Mouse (Mus musculus) kidney, embryonic 14.5 days (tissue): Measurements from ENCODE around the gene Ankrd36. TPM values are rescaled to one million over a fixed set of nuclear protein-coding genes. Genes with fewer than 3 reads are reported as not detected.
"Not testable (repeated sequence)": the region's sequence is repeated elsewhere in the genome, so short reads cannot be mapped to it uniquely, and the experiment has no call there.

Source experiments
- ATAC-seq: fragments of 200-750 bp; cut with Nextera tagmentation; 2 replicates; pipeline ENCODE4 v1.8.0; 2017; ENCODE audit warnings: moderate number of reproducible peaks, mild to moderate bottlenecking, moderate TSS enrichment, moderate library complexity; ENCODE audit not compliant: low FRiP score, low TSS enrichment
- H3K27ac ChIP-seq: fragments of 300-500 bp; sonication (generic); 2 replicates; pipeline ENCODE4 v1.5.1; 2014; ENCODE audit warnings: low read depth, mild to moderate bottlenecking, low read length, moderate library complexity, mixed read lengths
- H3K27me3 ChIP-seq: fragments of 300-500 bp; sonication (generic); 2 replicates; pipeline ENCODE4 v1.6.1; 2014; ENCODE audit warnings: mild to moderate bottlenecking, low read length; ENCODE audit not compliant: control insufficient read depth, insufficient read depth
- H3K36me3 ChIP-seq: fragments of 300-500 bp; sonication (generic); 2 replicates; pipeline ENCODE4 v1.6.1; 2014; ENCODE audit warnings: low read length, mixed read lengths; ENCODE audit not compliant: control insufficient read depth, insufficient read depth
- H3K4me1 ChIP-seq: fragments of 300-500 bp; sonication (generic); 2 replicates; pipeline ENCODE4 v1.6.1; 2014; ENCODE audit warnings: low read length, mixed read lengths; ENCODE audit not compliant: control insufficient read depth, insufficient read depth
- H3K4me2 ChIP-seq: fragments of 300-500 bp; sonication (generic); replicated peaks from 2 replicates; pipeline ENCODE4 v1.6.1; 2014; ENCODE audit warnings: low read depth, mild to moderate bottlenecking, low read length
- H3K4me3 ChIP-seq: fragments of 300-500 bp; sonication (generic); 2 replicates; pipeline ENCODE4 v1.5.1; 2014; ENCODE audit warnings: mild to moderate bottlenecking, low read length
- H3K9ac ChIP-seq: fragments of 300-500 bp; sonication (generic); 2 replicates; pipeline ENCODE4 v1.6.1; 2014; ENCODE audit warnings: low read depth, mild to moderate bottlenecking, low read length, moderate library complexity
- H3K9me3 ChIP-seq: fragments of 300-500 bp; sonication (generic); 2 replicates; pipeline ENCODE4 v1.6.1; 2016; ENCODE audit warnings: low read length; ENCODE audit not compliant: control insufficient read depth
- WGBS: fragments of 180-500 bp; shearing (Covaris S2); extraction: QIAGEN DNeasy Blood & Tissue Kit; methylation state at CpG from one replicate; pipeline ENCODE4 v1.1.7; 2014; 5-methylcytosine and 5-hydroxymethylcytosine counted together
- polyA plus RNA-seq: library from polyadenylated mRNA; unstranded; fragments of >200 nt; fragmentation: Nextera tagmentation; extraction: Ambion mirVana; gene quantifications from 2 replicates; pipeline ENCODE4 v1.2.1, GENCODE M21; 2014

The Ankrd36 gene
- polyA plus RNA-seq, 1 experiment from 2014 or later: not detected

DNA sequence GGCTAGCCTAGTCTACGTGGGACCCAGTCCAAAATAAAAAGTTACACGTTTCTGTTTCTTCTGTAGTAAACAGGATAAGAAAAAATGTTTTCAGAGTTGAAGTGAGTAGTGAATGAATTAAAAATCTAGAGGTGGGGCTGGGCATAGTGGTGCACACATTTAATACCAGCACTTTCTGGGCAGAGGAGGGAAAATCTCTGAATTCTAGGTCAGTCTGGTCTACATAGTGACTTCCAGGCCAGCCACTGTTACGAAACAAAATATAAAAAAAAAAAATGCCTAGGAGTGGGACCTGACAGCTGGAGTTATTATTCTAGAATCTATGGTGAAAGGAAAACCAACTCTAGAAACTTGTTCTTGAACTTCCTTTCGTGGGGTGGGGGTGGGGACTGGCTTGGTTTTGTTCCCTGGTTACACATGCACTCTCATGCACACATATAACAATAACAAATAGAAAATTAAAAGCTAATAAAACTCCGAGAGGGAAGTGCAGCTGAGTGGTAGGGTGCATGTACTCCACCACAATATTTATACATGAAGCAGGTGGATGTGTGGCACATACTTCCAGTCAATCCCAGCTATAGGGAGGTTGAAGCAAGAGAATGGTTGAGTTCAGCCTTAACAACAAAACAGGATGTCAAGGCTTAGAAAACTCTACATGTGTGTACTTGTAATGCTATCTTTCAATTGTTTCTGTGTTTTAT is 26.9 kb upstream of the Ankrd36 start:
- Histone ChIP-seq H3K9me3 (no peaks in the 10 kb centered on the region), H3K27ac (no peak overlapping the region), H3K27me3 (no peaks in the 10 kb centered on the region), H3K4me1 (peaks cover 9% of the 10 kb centered on the region), H3K9ac (no peak overlapping the region), H3K36me3 (peaks cover 9% of the 10 kb centered on the region; the same call in 1 of the 2 replicates), H3K4me2 (peak overlapping the region; percentile 81), H3K4me3 (peak overlapping the region; percentile 89)
- WGBS: 54% methylated on average over 5 of the region's 5 CpGs
- ATAC-seq: 0 out of 2 replicates have a peak, but pooled peaks have one; percentile 8

DNA sequence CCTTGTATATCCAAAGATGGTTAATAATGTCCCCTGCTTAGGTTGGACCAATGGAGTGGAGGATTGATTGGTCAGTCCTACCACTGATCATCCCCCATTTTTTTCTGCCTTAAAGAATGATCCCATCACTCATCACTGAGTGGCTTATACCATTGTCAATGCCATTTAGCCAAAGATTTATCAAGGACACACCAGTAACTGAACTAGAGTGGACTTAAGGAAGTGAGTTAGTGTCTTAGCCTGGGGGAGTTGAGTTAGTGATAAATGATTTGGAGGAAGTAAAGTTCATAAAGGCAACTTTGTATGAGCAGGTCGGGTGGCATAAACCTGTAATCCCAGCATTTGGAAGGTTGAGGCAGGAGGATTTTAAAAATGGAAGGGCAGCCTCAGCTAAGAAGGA is 26.2 kb upstream of the Ankrd36 start:
- ATAC-seq: no peak
- H3K4me2 ChIP-seq: no peak overlapping the region
- WGBS: 90% methylated on average over 1 of the region's 1 CpGs

GRCm38 (mm10) chr11:5544709-5545108 is 24.8 kb upstream of the Ankrd36 start:
- not testable (repeated sequence) for H3K27ac ChIP-seq, H3K4me1 ChIP-seq, H3K9ac ChIP-seq, ATAC-seq, H3K4me2 ChIP-seq, H3K36me3 ChIP-seq, H3K4me3 ChIP-seq, H3K27me3 ChIP-seq, H3K9me3 ChIP-seq
- 91% methylated on average over 1 of the region's 1 CpGs for WGBS

More for the DNA sequence above, 26.2 kb upstream of the Ankrd36 start:
- no peak overlapping the region for H3K9ac ChIP-seq
- H3K9me3 ChIP-seq: no peaks in the 10 kb centered on the region
- H3K4me3 ChIP-seq: no peak overlapping the region
- peaks cover 9% of the 10 kb centered on the region; the same call in 1 of the 2 replicates for H3K36me3 ChIP-seq
- H3K27me3 ChIP-seq: no peaks in the 10 kb centered on the region
- peaks cover 9% of the 10 kb centered on the region for H3K4me1 ChIP-seq
- H3K27ac ChIP-seq: no peak overlapping the region

- 80% methylated on average over 4 of the region's 4 CpGs for whole genome bisulfite sequencing
- Histone ChIP-seq H3K9me3 (no peaks in the 10 kb centered on the region), H3K4me1 (peaks cover 7% of the 10 kb centered on the region), H3K4me2 (no peak overlapping the region), H3K36me3 (no peaks in the 10 kb centered on the region), H3K27ac (no peak overlapping the region), H3K4me3 (no peak overlapping the region), H3K27me3 (no peaks in the 10 kb centered on the region), H3K9ac (no peak overlapping the region)
- ATAC-seq: no peak
Measured at GRCm38 (mm10) chr11:5545457-5545856, 24.0 kb upstream of the Ankrd36 start.

DNA sequence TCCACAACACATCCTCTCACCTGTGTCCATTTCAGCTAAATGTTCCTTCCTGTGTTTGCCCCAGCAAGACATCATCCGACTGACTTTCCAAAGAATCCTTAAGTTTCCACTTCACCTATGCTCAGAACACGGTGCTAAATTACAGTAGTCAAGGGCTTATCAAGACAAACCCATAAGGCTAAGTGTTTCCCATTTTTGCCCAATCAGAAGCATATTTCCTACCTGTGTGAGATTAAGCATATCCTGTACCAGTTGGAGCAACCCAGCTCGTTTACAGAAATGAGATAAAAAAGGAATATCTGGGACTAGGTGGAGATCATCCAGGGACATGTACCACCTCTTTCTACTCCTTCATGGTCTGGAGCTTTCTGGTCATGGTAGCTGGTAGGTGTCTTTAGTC is 22.8 kb upstream of the Ankrd36 start:
- no peak overlapping the region for H3K4me3 ChIP-seq
- H3K27ac ChIP-seq: no peak overlapping the region
- no peaks in the 10 kb centered on the region for H3K27me3 ChIP-seq
- H3K4me1 ChIP-seq: no peaks in the 10 kb centered on the region
- 88% methylated on average over 3 of the region's 3 CpGs for WGBS
- H3K9me3 ChIP-seq: no peaks in the 10 kb centered on the region
- no peak overlapping the region for H3K9ac ChIP-seq
- ATAC-seq: no peak
- no peaks in the 10 kb centered on the region for H3K36me3 ChIP-seq
- no peak overlapping the region for H3K4me2 ChIP-seq

DNA sequence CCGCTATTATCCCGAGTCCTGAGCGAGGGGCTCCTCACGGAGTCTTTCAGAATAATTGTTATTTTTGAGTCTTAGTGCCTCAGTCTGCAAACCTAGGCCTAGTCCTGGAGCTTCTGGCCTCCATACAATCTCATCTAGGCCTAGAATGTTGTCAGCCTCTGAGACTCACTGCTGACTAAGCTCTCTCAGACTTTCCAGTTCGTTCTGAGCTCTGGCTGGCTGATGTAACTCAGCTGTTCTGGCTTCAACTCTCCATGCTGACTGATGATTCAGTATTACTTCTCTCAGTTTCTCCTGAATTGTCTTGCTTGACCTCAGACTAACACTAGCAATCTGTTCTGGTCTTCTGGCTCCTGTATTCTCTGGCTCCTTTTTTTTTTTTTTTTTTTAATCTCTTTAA is 18.1 kb upstream of the Ankrd36 start:
- Histone ChIP-seq H3K27me3 (no peaks in the 10 kb centered on the region), H3K4me2 (no peak overlapping the region), H3K9me3 (no peaks in the 10 kb centered on the region), H3K27ac (no peak overlapping the region), H3K4me3 (no peak overlapping the region), H3K9ac (no peak overlapping the region), H3K36me3 (no peaks in the 10 kb centered on the region), H3K4me1 (no peaks in the 10 kb centered on the region)
- no peak for ATAC-seq
- WGBS: 83% methylated on average over 5 of the region's 5 CpGs

- Histone ChIP-seq H3K9ac (no peak overlapping the region), H3K4me2 (no peak overlapping the region), H3K9me3 (no peaks in the 10 kb centered on the region), H3K27me3 (no peaks in the 10 kb centered on the region), H3K4me1 (no peaks in the 10 kb centered on the region), H3K36me3 (no peaks in the 10 kb centered on the region), H3K27ac (no peak overlapping the region), H3K4me3 (no peak overlapping the region)
- no peak for ATAC-seq
- 72% methylated on average over 1 of the region's 1 CpGs for WGBS
Measured at GRCm38 (mm10) chr11:5551931-5552330, 17.6 kb upstream of the Ankrd36 start.

DNA sequence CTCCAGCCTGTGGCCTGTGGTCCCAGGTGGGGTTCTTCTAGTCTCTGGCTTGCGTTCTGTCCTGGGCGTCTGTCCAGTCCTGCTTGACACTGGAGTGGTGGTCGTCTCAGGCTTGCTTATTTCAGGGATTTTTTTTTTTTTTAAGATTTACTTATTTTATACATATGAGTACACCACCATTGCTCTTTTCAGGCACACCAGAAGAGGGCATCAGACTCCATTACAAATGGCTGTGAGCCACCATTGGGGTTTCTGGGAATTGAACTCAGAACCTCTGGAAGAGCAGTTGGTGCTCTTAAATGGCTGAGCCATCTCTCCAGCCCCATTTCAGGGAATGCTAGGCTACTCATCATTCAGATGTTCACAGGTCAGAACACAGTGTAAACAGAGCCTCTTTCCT is 9.2 kb upstream of the Ankrd36 start:
- no peaks in the 10 kb centered on the region for H3K9me3 ChIP-seq
- H3K27me3 ChIP-seq: no peaks in the 10 kb centered on the region
- no peaks in the 10 kb centered on the region for H3K4me1 ChIP-seq
- no peak overlapping the region for H3K9ac ChIP-seq
- H3K4me2 ChIP-seq: no peak overlapping the region
- no peak for ATAC-seq
- WGBS: 82% methylated on average over 3 of the region's 3 CpGs
- no peaks in the 10 kb centered on the region for H3K36me3 ChIP-seq
- H3K4me3 ChIP-seq: no peak overlapping the region
- H3K27ac ChIP-seq: no peak overlapping the region

DNA sequence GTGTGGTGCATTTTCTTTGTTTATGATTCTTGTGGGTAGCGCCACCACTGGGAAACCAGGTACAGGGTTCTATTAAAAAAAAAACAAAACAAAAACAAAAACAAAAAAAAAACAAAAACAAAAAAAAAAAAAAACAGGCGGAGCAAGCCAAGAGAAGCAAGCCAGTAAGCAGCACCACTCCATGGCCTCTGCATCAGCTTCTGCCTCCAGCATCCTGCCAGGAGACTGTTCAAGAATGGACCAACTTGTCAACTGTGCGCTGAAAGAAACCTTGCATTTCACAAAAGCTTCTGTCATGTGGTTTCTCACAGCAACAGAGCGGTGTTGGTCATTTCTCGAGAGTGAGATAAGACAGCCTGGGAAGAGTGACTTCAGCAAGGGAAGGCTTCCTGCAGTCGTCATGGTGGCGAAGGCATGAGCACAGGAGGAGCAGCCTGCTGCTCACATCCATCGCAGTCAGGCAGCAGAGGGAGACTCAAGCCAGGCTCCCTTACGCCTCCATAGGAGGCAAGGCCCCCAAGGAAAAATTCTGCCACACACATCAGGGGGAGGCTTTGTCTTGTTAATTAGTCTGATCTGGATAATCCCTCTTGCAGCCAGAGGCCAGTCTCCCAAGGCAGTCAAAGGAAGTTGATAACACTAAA is 6.7 kb upstream of the Ankrd36 start:
- no peak overlapping the region for H3K27ac ChIP-seq
- no peaks in the 10 kb centered on the region for H3K9me3 ChIP-seq
- WGBS: 43% methylated on average over 9 of the region's 9 CpGs
- H3K9ac ChIP-seq: no peak overlapping the region
- H3K4me2 ChIP-seq: no peak overlapping the region
- H3K4me3 ChIP-seq: no peak overlapping the region
- H3K4me1 ChIP-seq: no peaks in the 10 kb centered on the region
- H3K27me3 ChIP-seq: no peaks in the 10 kb centered on the region
- no peak for ATAC-seq
- no peaks in the 10 kb centered on the region for H3K36me3 ChIP-seq
